Mouse (Mus musculus): Measurements from ENCODE around the gene Stard5. TPM values are rescaled to one million over a fixed set of nuclear protein-coding genes. Genes with fewer than 3 reads are reported as not detected.

The Stard5 gene
- polyA plus RNA-seq, 1 experiment from 2014 or later: 6.0 TPM

DNA sequence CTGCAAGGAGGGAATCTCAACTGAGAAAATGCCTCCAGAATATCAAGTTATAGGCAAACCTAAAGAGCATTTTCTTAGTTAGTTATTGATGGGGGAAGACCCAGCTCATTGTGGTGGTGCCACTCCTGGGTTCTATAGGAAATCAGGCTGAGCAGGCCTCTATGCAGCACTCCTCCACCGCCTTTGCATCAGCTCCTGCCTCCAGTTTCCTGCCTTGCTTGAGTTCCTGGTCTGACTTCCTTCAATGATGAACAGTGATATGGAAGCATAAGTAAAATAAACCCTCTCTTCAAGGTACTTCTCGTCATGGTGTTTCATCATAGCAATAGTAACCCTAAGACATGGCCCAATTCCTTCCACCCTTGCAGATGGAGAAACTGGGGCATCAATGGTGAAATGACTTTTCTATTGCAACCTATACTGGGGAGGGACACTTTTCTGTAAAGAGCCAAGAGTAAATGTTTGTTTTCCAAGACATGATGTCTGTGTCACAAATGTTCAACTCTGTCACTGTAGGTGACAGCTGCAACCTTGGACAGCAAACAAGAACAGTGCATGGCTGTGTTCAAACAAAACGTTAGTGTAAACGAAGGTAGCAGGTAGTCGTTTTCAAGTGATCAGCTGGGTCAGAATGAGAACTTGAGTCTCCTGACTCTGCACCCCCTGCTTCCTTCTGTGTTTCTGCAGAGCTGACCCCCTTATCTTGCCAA lies 36.3 kb downstream of the Stard5 start:
- H3K27ac ChIP-seq (ENCODE audit: low read length): no peak overlapping the region
- H3K9me3 ChIP-seq (replicated peaks; ENCODE audit: control insufficient read depth, low read length, poor library complexity, severe bottlenecking): no peaks in the 10 kb centered on the region
- no peak for ATAC-seq
- no peaks in the 10 kb centered on the region for H3K36me3 ChIP-seq (ENCODE audit: control insufficient read depth, insufficient read depth, low read length)
- no peak overlapping the region for H3K4me3 ChIP-seq (ENCODE audit: low read depth, low read length)
- no peak overlapping the region for H3K9ac ChIP-seq (ENCODE audit: low read depth, low read length)
- no peaks in the 10 kb centered on the region for H3K4me1 ChIP-seq (ENCODE audit: control insufficient read depth, insufficient read depth, low read length)
- no peaks in the 10 kb centered on the region for H3K27me3 ChIP-seq (ENCODE audit: control insufficient read depth, insufficient read depth, low read depth, low read length)
- 86% methylated on average over 5 of the region's 5 CpGs for WGBS
- no peak overlapping the region for H3K4me2 ChIP-seq (ENCODE audit: low read length)

DNA sequence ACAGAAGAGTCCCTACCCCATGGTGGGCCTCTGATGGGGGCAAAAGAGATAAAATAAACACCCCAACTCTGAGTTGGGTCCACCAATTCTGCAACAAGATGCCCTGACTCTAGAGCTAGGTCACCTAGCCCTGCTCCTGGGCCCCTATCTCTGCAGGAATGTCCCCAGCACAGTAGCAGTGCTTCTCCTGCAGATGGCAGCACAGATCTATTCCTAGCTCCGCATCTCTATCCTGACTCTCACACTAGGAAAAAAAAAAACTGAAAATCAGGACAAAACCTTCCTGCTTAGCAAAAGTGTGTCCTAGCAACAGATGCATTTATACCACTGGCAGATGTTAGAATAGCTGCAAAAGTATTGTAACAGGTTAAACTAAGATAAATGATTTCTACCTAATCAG lies 37.0 kb downstream of the Stard5 start:
- ATAC-seq: peak; percentile 84
- H3K27ac ChIP-seq (ENCODE audit: low read length): no peak overlapping the region
- no peaks in the 10 kb centered on the region for H3K27me3 ChIP-seq (ENCODE audit: control insufficient read depth, insufficient read depth, low read depth, low read length)
- no peak overlapping the region for H3K4me3 ChIP-seq (ENCODE audit: low read depth, low read length)
- no peaks in the 10 kb centered on the region for H3K9me3 ChIP-seq (replicated peaks; ENCODE audit: control insufficient read depth, low read length, poor library complexity, severe bottlenecking)
- 17% methylated on average over 1 of the region's 1 CpGs for WGBS
- H3K9ac ChIP-seq (ENCODE audit: low read depth, low read length): no peak overlapping the region
- H3K36me3 ChIP-seq (ENCODE audit: control insufficient read depth, insufficient read depth, low read length): no peaks in the 10 kb centered on the region
- no peak overlapping the region for H3K4me2 ChIP-seq (ENCODE audit: low read length)
- no peaks in the 10 kb centered on the region for H3K4me1 ChIP-seq (ENCODE audit: control insufficient read depth, insufficient read depth, low read length)

DNA sequence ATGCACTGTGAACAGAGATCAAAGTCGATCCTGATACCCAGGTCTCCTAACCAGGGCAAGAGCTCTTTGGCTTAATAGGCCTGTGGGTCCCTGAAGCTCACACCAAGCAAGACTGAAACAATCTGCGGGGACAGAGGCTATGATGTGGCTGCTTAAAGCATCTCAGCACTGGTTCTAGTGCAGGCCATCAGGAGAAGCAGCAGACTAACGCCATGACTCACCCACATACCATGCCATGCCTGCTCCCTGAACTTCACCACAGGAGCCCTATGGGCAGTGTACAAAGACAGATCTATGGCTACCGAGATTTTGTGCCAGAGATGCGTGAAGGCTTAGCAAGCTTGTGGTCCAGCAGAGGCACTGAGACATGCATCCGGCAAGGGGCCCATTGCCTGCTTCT lies 39.8 kb downstream of the Stard5 start:
- H3K4me1 ChIP-seq (ENCODE audit: control insufficient read depth, insufficient read depth, low read length): no peaks in the 10 kb centered on the region
- no peaks in the 10 kb centered on the region for H3K9me3 ChIP-seq (replicated peaks; ENCODE audit: control insufficient read depth, low read length, poor library complexity, severe bottlenecking)
- no peak overlapping the region for H3K4me3 ChIP-seq (ENCODE audit: low read depth, low read length)
- H3K27ac ChIP-seq (ENCODE audit: low read length): no peak overlapping the region
- 88% methylated on average over 6 of the region's 6 CpGs for WGBS
- H3K4me2 ChIP-seq (ENCODE audit: low read length): no peak overlapping the region
- no peaks in the 10 kb centered on the region for H3K27me3 ChIP-seq (ENCODE audit: control insufficient read depth, insufficient read depth, low read depth, low read length)
- no peaks in the 10 kb centered on the region for H3K36me3 ChIP-seq (ENCODE audit: control insufficient read depth, insufficient read depth, low read length)
- no peak for ATAC-seq
- H3K9ac ChIP-seq (ENCODE audit: low read depth, low read length): no peak overlapping the region

DNA sequence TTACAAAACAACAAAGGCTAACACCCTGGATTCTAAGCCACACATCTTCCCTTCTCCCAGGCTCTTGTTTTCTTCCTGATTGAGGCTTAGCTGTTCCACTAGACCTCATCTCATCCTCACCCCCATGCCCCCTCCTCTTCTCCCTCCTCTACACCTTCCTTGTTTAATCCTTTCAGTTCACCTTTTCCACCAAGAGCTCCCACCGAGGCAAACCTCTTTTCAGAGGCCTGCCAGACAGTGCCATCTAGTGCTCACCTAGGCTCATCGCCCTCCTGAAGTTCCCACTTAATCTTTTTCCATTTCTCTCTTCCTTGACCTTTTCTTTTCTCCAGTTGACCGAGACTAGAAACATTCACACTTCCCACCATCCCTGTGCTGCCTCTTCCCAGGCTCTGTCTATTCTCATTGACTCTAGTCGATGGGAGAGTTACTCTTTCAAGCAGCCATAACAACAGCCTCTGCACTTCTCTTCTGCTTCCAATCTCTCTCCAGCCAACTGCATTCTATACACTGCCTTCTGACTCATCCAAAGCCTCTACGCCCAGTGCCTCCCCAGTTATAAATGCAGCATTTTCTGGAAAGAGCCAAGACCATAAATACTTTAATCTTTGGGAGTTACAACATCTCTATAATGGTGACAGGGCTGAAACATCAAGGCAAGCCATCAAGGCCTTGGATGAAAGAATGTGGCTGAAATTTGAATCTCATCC lies 43.9 kb downstream of the Stard5 start:
- Histone ChIP-seq H3K36me3 (ENCODE audit: control insufficient read depth, insufficient read depth, low read length) (no peaks in the 10 kb centered on the region), H3K4me3 (ENCODE audit: low read depth, low read length) (no peak overlapping the region), H3K27ac (ENCODE audit: low read length) (no peak overlapping the region), H3K4me1 (ENCODE audit: control insufficient read depth, insufficient read depth, low read length) (no peaks in the 10 kb centered on the region), H3K9ac (ENCODE audit: low read depth, low read length) (no peak overlapping the region), H3K27me3 (ENCODE audit: control insufficient read depth, insufficient read depth, low read depth, low read length) (no peaks in the 10 kb centered on the region), H3K9me3 (replicated peaks; ENCODE audit: control insufficient read depth, low read length, poor library complexity, severe bottlenecking) (no peaks in the 10 kb centered on the region), H3K4me2 (ENCODE audit: low read length) (no peak overlapping the region)
- no peak for ATAC-seq
- 35% methylated on average over 5 of the region's 5 CpGs for WGBS

DNA sequence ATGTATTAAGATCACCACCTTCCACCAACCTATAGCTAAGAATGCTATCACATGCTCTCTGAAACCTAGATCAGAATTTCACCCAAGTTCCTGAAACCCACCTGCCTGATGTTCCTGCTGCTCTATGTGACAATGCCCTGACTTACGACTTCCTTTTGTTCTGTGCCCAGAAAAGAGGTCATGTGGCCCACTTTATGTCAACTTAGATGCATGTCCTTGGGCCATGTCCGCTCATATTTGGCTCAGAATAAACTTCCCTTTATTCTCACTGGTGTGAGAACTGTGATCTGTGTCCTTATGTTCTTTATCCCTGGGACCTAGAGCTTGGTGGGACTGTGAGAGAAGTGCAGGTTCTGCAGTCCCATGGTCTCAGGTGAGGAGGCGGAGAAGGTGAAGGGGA lies 45.5 kb downstream of the Stard5 start:
- no peaks in the 10 kb centered on the region for H3K27me3 ChIP-seq (ENCODE audit: control insufficient read depth, insufficient read depth, low read depth, low read length)
- H3K36me3 ChIP-seq (ENCODE audit: control insufficient read depth, insufficient read depth, low read length): no peaks in the 10 kb centered on the region
- H3K4me3 ChIP-seq (ENCODE audit: low read depth, low read length): no peak overlapping the region
- H3K9me3 ChIP-seq (replicated peaks; ENCODE audit: control insufficient read depth, low read length, poor library complexity, severe bottlenecking): no peaks in the 10 kb centered on the region
- 83% methylated on average over 3 of the region's 3 CpGs for WGBS
- ATAC-seq: no peak
- no peaks in the 10 kb centered on the region for H3K4me1 ChIP-seq (ENCODE audit: control insufficient read depth, insufficient read depth, low read length)
- H3K27ac ChIP-seq (ENCODE audit: low read length): no peak overlapping the region
- no peak overlapping the region for H3K9ac ChIP-seq (ENCODE audit: low read depth, low read length)
- H3K4me2 ChIP-seq (ENCODE audit: low read length): no peak overlapping the region

DNA sequence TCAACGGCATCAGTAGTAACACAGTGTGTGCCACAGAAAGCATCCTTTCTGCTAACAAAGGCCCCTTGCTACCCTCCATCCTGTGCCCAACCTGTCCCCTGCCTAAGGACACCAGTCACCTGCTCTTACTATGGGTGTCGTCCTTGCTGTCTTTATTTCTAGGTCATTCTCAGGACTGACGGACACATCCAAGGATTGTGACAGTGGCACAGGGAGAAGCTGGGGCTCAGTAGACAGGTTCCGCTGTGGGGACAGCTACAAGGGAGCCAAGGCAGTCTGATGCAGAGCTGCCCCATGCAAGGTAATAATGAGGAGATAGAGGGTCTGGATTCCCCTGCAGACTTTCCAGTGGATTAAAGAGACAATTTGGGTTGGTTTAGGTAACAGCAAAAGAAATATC lies 46.7 kb downstream of the Stard5 start:
- H3K27me3 ChIP-seq (ENCODE audit: control insufficient read depth, insufficient read depth, low read depth, low read length): no peaks in the 10 kb centered on the region
- H3K27ac ChIP-seq (ENCODE audit: low read length): no peak overlapping the region
- no peak overlapping the region for H3K9ac ChIP-seq (ENCODE audit: low read depth, low read length)
- H3K36me3 ChIP-seq (ENCODE audit: control insufficient read depth, insufficient read depth, low read length): no peaks in the 10 kb centered on the region
- no peak overlapping the region for H3K4me2 ChIP-seq (ENCODE audit: low read length)
- no peak overlapping the region for H3K4me3 ChIP-seq (ENCODE audit: low read depth, low read length)
- H3K4me1 ChIP-seq (ENCODE audit: control insufficient read depth, insufficient read depth, low read length): no peaks in the 10 kb centered on the region
- 96% methylated on average over 4 of the region's 4 CpGs for WGBS
- no peaks in the 10 kb centered on the region for H3K9me3 ChIP-seq (replicated peaks; ENCODE audit: control insufficient read depth, low read length, poor library complexity, severe bottlenecking)
- no peak for ATAC-seq

DNA sequence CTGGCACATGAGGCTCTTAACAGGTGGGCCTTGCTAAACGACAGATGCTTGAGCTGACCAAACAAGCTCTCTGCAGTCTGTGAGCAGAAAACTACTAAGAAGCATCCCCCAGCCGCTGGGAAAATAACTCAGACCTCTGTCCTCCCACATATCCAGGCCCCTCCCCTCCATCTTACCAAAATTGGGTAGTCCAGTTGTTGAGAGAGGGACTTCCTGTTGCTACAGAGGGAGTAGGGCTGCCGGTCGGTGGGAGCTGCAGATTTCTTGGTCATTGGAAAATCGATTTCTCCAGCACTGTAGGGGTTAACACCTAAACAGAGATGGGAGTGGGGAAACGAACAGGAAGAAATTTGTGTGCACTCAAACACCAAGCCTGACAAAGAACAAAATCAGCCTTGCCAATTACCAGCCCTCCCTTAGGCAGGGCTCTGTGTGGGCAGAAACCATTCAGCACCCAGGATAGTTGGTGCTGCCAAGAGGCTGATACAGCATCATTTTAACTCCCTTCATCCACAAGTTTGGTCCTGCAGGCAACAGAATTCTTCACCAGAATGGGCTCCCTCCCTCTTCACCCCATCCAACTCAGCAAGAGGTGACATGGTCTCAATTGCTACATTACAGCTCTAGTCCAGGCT lies 51.0 kb downstream of the Stard5 start:
- Histone ChIP-seq H3K9ac (ENCODE audit: low read depth, low read length) (no peak overlapping the region), H3K9me3 (replicated peaks; ENCODE audit: control insufficient read depth, low read length, poor library complexity, severe bottlenecking) (no peaks in the 10 kb centered on the region)
- 46% methylated on average over 6 of the region's 6 CpGs for WGBS

DNA sequence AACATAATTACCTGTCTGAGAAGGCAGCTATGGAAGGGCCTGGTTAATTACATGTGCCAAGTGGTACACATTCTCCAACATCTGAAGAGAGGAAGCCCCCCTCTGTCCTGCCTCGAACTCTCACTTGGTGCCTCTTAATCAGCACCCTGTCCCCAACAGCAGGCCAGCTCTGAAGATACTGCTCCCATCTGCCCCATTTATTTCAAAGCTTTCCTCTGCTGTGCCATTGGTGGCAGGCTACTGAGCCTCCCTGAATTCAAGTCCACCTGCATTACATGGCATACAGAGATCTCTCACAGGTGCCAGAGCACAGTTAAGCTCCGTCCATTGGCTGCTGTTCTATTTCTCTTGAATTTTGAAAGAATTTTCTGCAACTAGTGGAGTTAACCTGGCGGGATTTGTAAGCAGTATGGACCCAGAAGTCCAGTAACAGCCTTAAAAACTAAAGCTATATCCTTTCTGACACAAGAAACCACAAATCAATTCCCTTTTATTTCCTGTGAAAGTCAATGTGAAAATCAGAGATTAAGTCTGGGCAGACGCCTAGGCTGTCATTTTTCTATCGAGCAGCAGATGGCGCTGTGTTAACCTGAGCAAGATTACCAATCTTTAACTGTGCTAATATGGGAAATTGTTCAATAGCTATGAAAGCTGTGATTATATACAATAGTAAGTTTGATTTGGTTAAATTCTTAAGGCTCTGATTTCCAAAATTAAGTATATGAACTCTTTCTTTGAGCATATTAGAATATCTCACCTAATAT lies 63.9 kb downstream of the Stard5 start:
- ATAC-seq: no peak
- 28% methylated on average over 6 of the region's 6 CpGs for WGBS

More for the DNA sequence above, 51.0 kb downstream of the Stard5 start:
- Histone ChIP-seq H3K27ac (ENCODE audit: low read length) (no peak overlapping the region), H3K27me3 (ENCODE audit: control insufficient read depth, insufficient read depth, low read depth, low read length) (no peaks in the 10 kb centered on the region), H3K36me3 (ENCODE audit: control insufficient read depth, insufficient read depth, low read length) (no peaks in the 10 kb centered on the region), H3K4me2 (ENCODE audit: low read length) (no peak overlapping the region), H3K4me1 (ENCODE audit: control insufficient read depth, insufficient read depth, low read length) (no peaks in the 10 kb centered on the region), H3K4me3 (ENCODE audit: low read depth, low read length) (no peak overlapping the region)
- no peak for ATAC-seq

More for the DNA sequence above, 63.9 kb downstream of the Stard5 start:
- Histone ChIP-seq H3K27me3 (ENCODE audit: control insufficient read depth, insufficient read depth, low read depth, low read length) (no peaks in the 10 kb centered on the region), H3K9ac (ENCODE audit: low read depth, low read length) (no peak overlapping the region), H3K4me1 (ENCODE audit: control insufficient read depth, insufficient read depth, low read length) (no peaks in the 10 kb centered on the region), H3K27ac (ENCODE audit: low read length) (no peak overlapping the region), H3K4me3 (ENCODE audit: low read depth, low read length) (no peak overlapping the region), H3K9me3 (replicated peaks; ENCODE audit: control insufficient read depth, low read length, poor library complexity, severe bottlenecking) (no peaks in the 10 kb centered on the region), H3K4me2 (ENCODE audit: low read length) (no peak overlapping the region), H3K36me3 (ENCODE audit: control insufficient read depth, insufficient read depth, low read length) (no peaks in the 10 kb centered on the region)
